Mouse (Mus musculus) heart, postnatal 4 days (tissue): ENCODE data around the gene Mrpl11. TPM values are rescaled to one million over a fixed set of nuclear protein-coding genes. Genes with fewer than 3 reads are reported as not detected.
A peak's percentile ranks its signal among the peaks of the same experiment; 100 is the strongest.
"Not testable (repeated sequence)": the region's sequence is repeated elsewhere in the genome, so short reads cannot be mapped to it uniquely, and the experiment has no call there.

Source experiments
- DNase-seq: peaks from one replicate; pipeline ENCODE4 v3.0.0; 2021
- total RNA-seq, 2 experiments: library from RNA; stranded (reverse); gene quantifications; 2 replicates each; pipeline ENCODE4 v1.2.3; 2021

Mrpl11 gene
- total RNA-seq, 2 experiments from 2014 or later, result 60.9 to 63.8 TPM

GRCm38 (mm10) chr19:4992904-4993303 lies 31.0 kb downstream of the Mrpl11 start:
- DNase-seq, result peak; percentile 86

DNA sequence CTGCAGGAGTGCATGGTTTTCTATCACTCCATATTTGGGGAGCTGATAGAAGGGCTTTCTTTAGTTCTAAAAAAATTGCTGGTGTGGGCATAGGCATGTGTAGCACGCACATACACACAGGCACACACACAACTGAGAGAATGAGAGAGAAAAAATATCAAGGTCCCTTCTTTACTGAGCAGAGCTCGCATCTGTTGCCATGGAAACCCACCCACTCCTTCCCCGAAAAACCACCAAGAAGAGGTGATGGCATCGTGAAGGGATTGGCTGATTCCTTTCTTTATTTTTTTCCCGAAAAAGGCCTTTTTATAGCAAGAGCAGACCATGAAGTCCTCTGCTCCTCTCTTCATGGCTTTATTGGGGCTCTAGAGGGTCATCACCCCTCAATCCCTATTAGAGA lies 32.1 kb downstream of the Mrpl11 start:
- no peak for DNase-seq

DNA sequence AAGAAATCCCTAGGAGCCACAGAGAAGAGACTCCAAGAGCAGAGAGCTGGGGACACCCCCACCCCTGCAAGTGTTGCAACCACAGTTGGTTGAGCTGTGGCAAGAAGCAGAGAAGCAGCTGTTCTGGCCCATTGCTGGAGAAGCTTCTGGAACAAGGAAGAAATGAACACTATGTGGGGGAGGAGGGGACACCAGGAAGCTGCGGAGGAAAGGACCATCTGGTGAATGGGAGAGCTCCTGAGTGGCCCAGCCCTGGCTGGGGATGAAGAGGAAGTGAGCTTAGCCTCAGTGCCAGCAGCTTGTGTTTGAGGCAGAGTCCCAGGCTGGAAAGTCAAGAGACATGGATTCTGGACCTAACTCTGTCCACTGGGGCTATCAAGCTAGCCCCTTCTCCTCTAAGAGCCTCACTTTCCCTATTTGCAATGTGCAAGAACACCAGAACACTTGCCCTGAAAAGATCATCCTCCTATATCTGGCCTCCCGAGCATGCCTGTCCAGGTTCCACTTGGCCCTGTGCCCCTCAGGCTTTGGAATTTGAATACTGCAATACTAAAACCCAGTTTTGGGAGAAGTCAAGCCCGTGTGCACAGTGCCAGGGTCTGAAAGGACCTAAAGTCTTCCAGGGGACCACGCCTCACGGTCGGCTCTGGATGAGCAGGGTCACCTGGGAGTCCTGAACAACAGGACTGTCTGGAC lies 37.6 kb downstream of the Mrpl11 start:
- DNase-seq, result no peak

DNA sequence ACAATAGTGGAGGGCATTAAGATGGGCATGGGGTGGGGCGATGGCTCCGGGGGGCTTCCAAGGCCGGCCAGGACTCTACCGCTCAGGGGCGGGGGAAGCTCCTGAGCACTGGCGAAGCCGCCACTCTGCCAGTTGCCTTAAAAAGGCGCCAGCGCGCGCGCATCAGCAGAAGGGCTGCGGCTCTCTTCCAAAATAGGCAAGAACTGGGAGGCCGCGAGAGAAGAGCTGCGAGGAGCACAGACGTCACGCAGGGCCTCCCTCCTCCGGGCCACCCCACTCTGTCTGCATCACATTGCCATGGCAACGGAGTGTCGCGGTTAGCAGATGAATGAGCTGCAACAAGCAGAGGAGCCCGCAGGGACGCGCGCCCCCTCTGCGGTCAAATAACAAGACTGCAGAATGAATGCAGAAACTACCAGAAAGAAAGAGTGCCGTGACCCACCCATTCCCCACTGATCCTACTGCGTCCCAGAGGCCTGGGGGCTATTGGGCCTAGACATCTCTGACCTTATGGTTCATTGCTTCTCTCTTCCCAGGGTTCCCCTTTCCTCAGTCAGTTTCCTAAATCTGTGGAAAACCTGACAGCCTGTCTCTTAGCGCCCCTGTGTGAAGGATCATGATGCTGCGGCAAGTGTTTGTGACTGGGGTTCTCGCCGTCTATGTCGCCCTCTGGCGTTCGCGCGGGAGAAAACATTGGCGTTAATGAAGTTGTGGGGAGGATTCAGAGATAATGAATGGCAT lies 39.9 kb downstream of the Mrpl11 start:
- peak; percentile 86 for DNase-seq

- not testable (repeated sequence) for DNase-seq
These were observed 41.7 kb downstream of the Mrpl11 start for GRCm38 (mm10) chr19:5003644-5004043.

- DNase-seq, result no peak
These were observed 43.0 kb downstream of the Mrpl11 start for GRCm38 (mm10) chr19:5004925-5005324.

GRCm38 (mm10) chr19:5013138-5013537 lies 51.2 kb downstream of the Mrpl11 start:
- DNase-seq, result no peak

DNA sequence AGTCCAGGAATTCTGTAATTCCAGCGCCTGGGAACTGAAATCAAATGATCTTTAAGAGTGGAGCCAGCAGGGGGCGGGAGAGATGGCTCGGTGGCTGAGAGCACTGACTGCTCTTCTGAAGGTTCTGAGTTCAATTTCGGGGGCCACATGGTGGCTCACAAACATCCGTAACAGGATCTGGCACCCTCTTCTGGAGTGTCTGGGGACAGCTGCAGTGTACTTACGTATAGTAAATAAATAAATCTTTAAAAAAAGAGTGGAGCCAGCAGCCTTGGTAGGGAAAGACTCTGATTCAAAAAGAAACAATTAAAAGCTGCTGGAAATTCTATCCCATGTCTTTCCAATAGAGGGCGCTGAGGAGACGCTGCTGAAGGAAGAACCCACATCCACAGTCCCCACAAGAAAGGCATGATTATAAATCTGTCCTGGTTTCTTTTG lies 53.0 kb downstream of the Mrpl11 start:
- peak; percentile 40 for DNase-seq

DNA sequence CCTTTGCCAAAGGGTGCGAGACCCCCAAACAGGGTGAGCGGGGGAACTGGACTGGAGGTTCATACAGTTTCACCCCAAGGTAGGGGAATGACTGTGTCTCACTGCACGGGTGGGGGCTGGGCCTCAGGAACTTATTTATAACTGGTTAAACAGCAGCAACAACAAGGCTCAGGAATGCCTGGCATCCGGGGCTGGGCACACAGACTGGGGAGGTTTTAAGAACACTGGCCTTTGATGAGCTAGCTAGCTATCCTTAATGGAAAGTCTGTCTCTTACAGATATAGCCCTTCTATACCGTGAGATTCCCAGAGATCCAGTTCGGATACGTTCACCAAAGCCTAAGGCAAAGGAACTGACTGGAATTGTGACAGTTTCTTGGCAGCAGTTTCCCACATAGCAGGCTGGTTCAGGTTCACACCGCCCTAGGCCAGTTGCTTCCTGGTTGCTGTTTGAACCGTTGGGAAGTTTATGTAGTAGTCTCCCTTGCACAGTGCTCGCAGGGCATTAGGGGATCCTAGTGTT lies 54.3 kb downstream of the Mrpl11 start:
- peak; percentile 69 for DNase-seq

Other genes starting within 250 kb of the Mrpl11 start
- 1 to 10 TPM; 7.5 to 8.3 TPM for gene Rbm4b, start 205.7 kb upstream of the Mrpl11 start, total RNA-seq
- gene Rbm4, start 168.2 kb upstream of the Mrpl11 start, total RNA-seq, result 10 to 100 TPM; 46.1 to 48.4 TPM
- gene Gm21992, start 150.5 kb upstream of the Mrpl11 start, total RNA-seq, result 10 to 100 TPM; 21.8 to 24.1 TPM
- gene Rbm14, start 150.5 kb upstream of the Mrpl11 start, total RNA-seq, result 10 to 100 TPM; 34.0 to 39.3 TPM
- gene Ccs, start 122.8 kb upstream of the Mrpl11 start, total RNA-seq, result 10 to 100 TPM; 31.4 to 31.7 TPM
- under 1 TPM in 1 of 2 experiments, not detected in 1; 0.11 TPM for gene Ccdc87, start 122.8 kb upstream of the Mrpl11 start, total RNA-seq
- 10 to 100 TPM; 24.9 to 25.9 TPM for gene Ctsf, start 107.0 kb upstream of the Mrpl11 start, total RNA-seq
- gene Actn3, start 84.2 kb upstream of the Mrpl11 start, total RNA-seq, result 1 to 10 TPM in 1 of 2 experiments, under 1 TPM in 1; 0.38 to 2.2 TPM
- gene Zdhhc24, start 83.5 kb upstream of the Mrpl11 start, total RNA-seq, result 1 to 10 TPM; 4.8 to 5.2 TPM
- 1 to 10 TPM; 4.3 to 4.6 TPM for gene Bbs1, start 55.5 kb upstream of the Mrpl11 start, total RNA-seq
- 10 to 100 TPM; 39.7 to 40.2 TPM for gene Dpp3, start 33.9 kb upstream of the Mrpl11 start, total RNA-seq
- 1 to 10 TPM in 1 of 2 experiments, under 1 TPM in 1; 0.71 to 1.2 TPM for gene Peli3, start 19.0 kb upstream of the Mrpl11 start, total RNA-seq
- under 1 TPM; 0.57 to 0.68 TPM for gene Npas4, start 28.2 kb downstream of the Mrpl11 start, total RNA-seq
- 10 to 100 TPM; 20.0 to 20.8 TPM for gene Slc29a2, start 61.7 kb downstream of the Mrpl11 start, total RNA-seq
- gene B4gat1, start 76.7 kb downstream of the Mrpl11 start, total RNA-seq, result 10 to 100 TPM; 33.0 to 36.8 TPM
- gene AC124502.3, start 76.7 kb downstream of the Mrpl11 start, total RNA-seq, result 1 to 10 TPM; 1.6 to 2.0 TPM
- 10 to 100 TPM; 16.7 to 18.2 TPM for gene Brms1, start 79.2 kb downstream of the Mrpl11 start, total RNA-seq
- 1 to 10 TPM; 2.2 to 2.9 TPM for gene Rin1, start 88.3 kb downstream of the Mrpl11 start, total RNA-seq
- gene Cd248, start 105.9 kb downstream of the Mrpl11 start, total RNA-seq, result 10 to 100 TPM; 25.8 to 27.1 TPM
- gene Tmem151a, start 123.4 kb downstream of the Mrpl11 start, total RNA-seq, result 1 to 10 TPM; 3.8 to 4.1 TPM
- gene Yif1a, start 126.4 kb downstream of the Mrpl11 start, total RNA-seq, result 10 to 100 TPM; 70.2 to 72.5 TPM
- 1 to 10 TPM; 1.8 to 2.1 TPM for gene Cnih2, start 136.4 kb downstream of the Mrpl11 start, total RNA-seq
- 100 to 1,000 TPM; 188 to 191 TPM for gene Rab1b, start 144.9 kb downstream of the Mrpl11 start, total RNA-seq
- 10 to 100 TPM; 43.7 to 43.8 TPM for gene Klc2, start 156.4 kb downstream of the Mrpl11 start, total RNA-seq